Mouse (Mus musculus) urinary bladder, postnatal 0 days (tissue): ENCODE data around the gene Map3k19. TPM values are rescaled to one million over a fixed set of nuclear protein-coding genes. Genes with fewer than 3 reads are reported as not detected.

Source experiments
- polyA plus RNA-seq: library from polyadenylated mRNA; unstranded; fragments of >200 nt; fragmentation: Nextera tagmentation; extraction: Ambion mirVana; gene quantifications from 2 replicates; pipeline ENCODE4 v1.2.1, GENCODE M21; 2015

Gene Map3k19
- polyA plus RNA-seq, result 0.04 TPM in 1 of 2 replicates, not detected in the other

DNA sequence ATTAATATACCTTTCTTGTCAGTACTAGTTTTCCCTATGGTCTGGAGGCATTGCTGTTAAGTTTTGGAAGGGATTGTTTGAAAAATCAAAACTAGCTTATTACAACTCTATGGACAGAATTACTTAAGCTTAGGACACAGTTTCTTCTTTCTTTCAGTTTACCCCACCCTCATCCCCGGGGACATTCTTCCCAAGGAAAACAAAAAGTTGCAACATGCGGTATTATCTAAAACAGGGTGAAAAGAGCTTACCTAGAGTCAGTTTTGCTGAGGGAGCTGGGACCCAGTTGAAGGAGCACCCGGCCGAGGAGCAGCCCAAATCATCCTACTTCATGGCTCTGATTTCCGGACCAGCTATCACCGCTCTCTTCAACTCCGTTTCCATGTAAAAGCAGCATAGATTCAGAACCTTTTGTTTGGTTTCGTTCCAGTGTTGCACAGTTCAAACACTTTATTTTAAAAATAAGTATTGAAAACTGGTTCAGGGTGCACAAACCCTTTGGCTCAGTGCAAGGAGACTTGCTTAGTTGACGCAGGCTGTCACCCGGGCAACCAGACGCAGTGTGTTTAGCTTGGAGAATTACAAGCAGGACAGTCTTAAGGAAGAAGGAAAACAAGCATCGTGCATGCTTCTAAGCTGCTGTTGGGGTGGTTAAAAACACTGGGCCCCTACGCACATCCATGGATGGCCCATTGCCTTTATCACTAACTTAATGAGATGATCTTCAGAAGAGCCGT lies at the start of gene Map3k19:
Gene Map3k19, minus strand, starts transcription at position 546 of the 737 bp plus-strand sequence.

GRCm38 (mm10) chr1:127868300-127869261 lies 13.8 kb upstream of the Map3k19 start, which contains the start of gene Rab3gap1:
Rab3gap1 (plus strand) TSS chr1:127868773.

GRCm38 (mm10) chr1:127773803-127774500 lies 80.9 kb downstream of the Map3k19 start, which contains the start of gene Ccnt2:
Ccnt2 (plus strand) TSS chr1:127774164.

Other genes with a start within 250 kb of the Map3k19 start
- gene Tmem163, start 175.5 kb downstream of the Map3k19 start, polyA plus RNA-seq, result 0.06 and 0.07 TPM in 2 replicates
- 0.12 TPM in 1 of 2 replicates, not detected in the other for gene Acmsd, start 125.6 kb downstream of the Map3k19 start, polyA plus RNA-seq
- gene Ccnt2, start 80.9 kb downstream of the Map3k19 start, polyA plus RNA-seq, result 30.0 and 32.1 TPM in 2 replicates
- 15.1 and 15.9 TPM in 2 replicates for gene Rab3gap1, start 13.7 kb upstream of the Map3k19 start, polyA plus RNA-seq
- gene Zranb3, start 248.0 kb upstream of the Map3k19 start, polyA plus RNA-seq, result 1.2 and 1.8 TPM in 2 replicates
- 30.2 and 34.8 TPM in 2 replicates for gene R3hdm1, start 248.3 kb upstream of the Map3k19 start, polyA plus RNA-seq